Mouse (Mus musculus): Measurements from ENCODE around the gene Cbfa2t2.
A peak's percentile ranks its signal among the peaks of the same experiment; 100 is the strongest.

Cbfa2t2 gene

GRCm38 (mm10) chr2:154436458-154437190 is at the start of gene Cbfa2t2:
Cbfa2t2 (plus strand) TSS chr2:154436481.
- DNase-seq (ENCODE audit: low read depth, low spot score), result no peak

- DNase-seq (ENCODE audit: low read depth, low spot score), result no peak
Measured at GRCm38 (mm10) chr2:154390180-154390964, 45.9 kb upstream of the Cbfa2t2 start.

GRCm38 (mm10) chr2:154394602-154395001 is 41.7 kb upstream of the Cbfa2t2 start:
- no peak for DNase-seq (ENCODE audit: low read depth, low spot score)

- no peak for DNase-seq (ENCODE audit: low read depth, low spot score)
Measured at GRCm38 (mm10) chr2:154396529-154396928, 39.8 kb upstream of the Cbfa2t2 start.

GRCm38 (mm10) chr2:154398267-154398666 is 38.0 kb upstream of the Cbfa2t2 start:
- no peak for DNase-seq (ENCODE audit: low read depth, low spot score)

- DNase-seq (ENCODE audit: low read depth, low spot score), result no peak
Measured at GRCm38 (mm10) chr2:154399325-154399724, 37.0 kb upstream of the Cbfa2t2 start.

GRCm38 (mm10) chr2:154401976-154402375 is 34.3 kb upstream of the Cbfa2t2 start:
- no peak for DNase-seq (ENCODE audit: low read depth, low spot score)

GRCm38 (mm10) chr2:154402811-154403210 is 33.5 kb upstream of the Cbfa2t2 start:
- no peak for DNase-seq (ENCODE audit: low read depth, low spot score)

- DNase-seq (ENCODE audit: low read depth, low spot score), result no peak
Measured at GRCm38 (mm10) chr2:154405447-154405994, 30.8 kb upstream of the Cbfa2t2 start.

GRCm38 (mm10) chr2:154407063-154407642 is 29.1 kb upstream of the Cbfa2t2 start:
- DNase-seq (ENCODE audit: low read depth, low spot score), result no peak

- DNase-seq (ENCODE audit: low read depth, low spot score), result peak; percentile 78
Measured at GRCm38 (mm10) chr2:154407643-154408445, 28.4 kb upstream of the Cbfa2t2 start, which contains the start of gene Snta1. Snta1 (minus strand) TSS chr2:154408099.

GRCm38 (mm10) chr2:154410355-154410754 is 25.9 kb upstream of the Cbfa2t2 start:
- no peak for DNase-seq (ENCODE audit: low read depth, low spot score)

- no peak for DNase-seq (ENCODE audit: low read depth, low spot score)
Measured at GRCm38 (mm10) chr2:154412018-154412666, 24.1 kb upstream of the Cbfa2t2 start.

GRCm38 (mm10) chr2:154417107-154417506 is 19.2 kb upstream of the Cbfa2t2 start:
- no peak for DNase-seq (ENCODE audit: low read depth, low spot score)

- DNase-seq (ENCODE audit: low read depth, low spot score), result no peak
Measured at GRCm38 (mm10) chr2:154418001-154418400, 18.3 kb upstream of the Cbfa2t2 start.

- DNase-seq (ENCODE audit: low read depth, low spot score), result no peak
Measured at GRCm38 (mm10) chr2:154419631-154420515, 16.4 kb upstream of the Cbfa2t2 start.

GRCm38 (mm10) chr2:154420942-154421731 is 15.1 kb upstream of the Cbfa2t2 start:
- no peak for DNase-seq (ENCODE audit: low read depth, low spot score)

- DNase-seq (ENCODE audit: low read depth, low spot score), result no peak
Measured at GRCm38 (mm10) chr2:154422181-154422580, 14.1 kb upstream of the Cbfa2t2 start.

- no peak for DNase-seq (ENCODE audit: low read depth, low spot score)
Measured at GRCm38 (mm10) chr2:154423548-154423947, 12.7 kb upstream of the Cbfa2t2 start.

Data from retina, adult 2 months (tissue).